Mouse (Mus musculus): Measurements from ENCODE around the gene Magi1. TPM values are rescaled to one million over a fixed set of nuclear protein-coding genes. Genes with fewer than 3 reads are reported as not detected.

The Magi1 gene
- total RNA-seq, 2 experiments from 2014 or later: 0.28 to 0.57 TPM

DNA sequence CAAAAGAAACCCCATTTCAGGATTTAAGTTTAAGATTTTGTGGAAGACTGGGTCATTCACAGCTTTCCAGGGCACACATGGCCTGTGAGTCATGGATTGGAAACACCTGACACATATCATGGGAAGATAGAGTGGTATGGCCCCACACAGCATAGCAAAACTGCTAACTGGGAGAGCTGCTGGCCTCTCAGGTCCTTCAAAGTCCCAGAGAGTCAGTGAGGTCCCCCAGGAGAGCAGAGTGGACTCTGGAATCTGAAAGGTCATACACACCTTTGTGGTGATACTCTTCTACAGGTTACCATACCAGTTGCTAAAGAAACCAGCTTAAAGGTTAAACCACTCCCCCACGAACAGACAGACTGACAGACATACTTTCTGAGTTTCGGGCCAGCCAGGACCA is 349.0 kb downstream of the Magi1 start:
- ATAC-seq (replicated peaks; ENCODE audit: low FRiP score, low TSS enrichment, poor library complexity, severe bottlenecking): no peak

DNA sequence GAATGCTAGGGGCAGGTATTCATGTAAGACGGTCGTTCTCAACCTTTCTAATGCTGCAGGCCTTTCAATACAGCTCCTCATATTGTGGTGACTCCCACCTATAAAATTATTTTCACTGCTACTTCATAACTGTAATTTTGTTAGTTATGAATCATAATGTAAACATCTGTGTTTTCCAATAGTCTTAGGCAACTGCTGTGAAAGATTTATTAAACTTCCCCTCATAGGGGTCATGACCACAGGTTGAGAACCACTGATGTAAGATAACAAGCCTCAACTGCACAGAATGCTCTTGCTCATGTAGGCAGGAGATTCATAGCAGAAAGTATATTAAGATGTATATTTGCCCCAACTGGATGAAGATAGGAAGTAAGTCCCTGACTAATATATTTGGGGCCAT is 359.1 kb downstream of the Magi1 start:
- ATAC-seq (replicated peaks; ENCODE audit: low FRiP score, low TSS enrichment, poor library complexity, severe bottlenecking): no peak

DNA sequence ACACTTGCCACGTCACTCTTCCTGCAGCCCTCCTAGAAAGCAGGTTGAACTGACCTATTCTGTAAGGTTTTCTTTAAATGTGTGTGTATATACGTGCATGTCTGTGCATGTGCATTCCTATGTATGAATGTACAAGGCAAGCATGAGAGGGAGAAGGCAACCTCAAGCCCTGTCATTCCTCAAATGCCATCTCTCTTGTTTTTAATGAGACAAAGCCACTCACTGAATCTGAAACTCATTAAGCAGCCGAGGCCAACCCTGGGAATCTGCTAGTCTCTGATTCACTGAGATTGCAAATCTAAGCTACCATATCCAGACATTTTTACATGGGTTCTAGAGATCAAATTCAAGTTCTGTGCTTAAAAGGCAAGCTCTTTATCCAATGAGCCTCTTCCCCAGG is 359.7 kb downstream of the Magi1 start:
- ATAC-seq (replicated peaks; ENCODE audit: low FRiP score, low TSS enrichment, poor library complexity, severe bottlenecking): no peak

DNA sequence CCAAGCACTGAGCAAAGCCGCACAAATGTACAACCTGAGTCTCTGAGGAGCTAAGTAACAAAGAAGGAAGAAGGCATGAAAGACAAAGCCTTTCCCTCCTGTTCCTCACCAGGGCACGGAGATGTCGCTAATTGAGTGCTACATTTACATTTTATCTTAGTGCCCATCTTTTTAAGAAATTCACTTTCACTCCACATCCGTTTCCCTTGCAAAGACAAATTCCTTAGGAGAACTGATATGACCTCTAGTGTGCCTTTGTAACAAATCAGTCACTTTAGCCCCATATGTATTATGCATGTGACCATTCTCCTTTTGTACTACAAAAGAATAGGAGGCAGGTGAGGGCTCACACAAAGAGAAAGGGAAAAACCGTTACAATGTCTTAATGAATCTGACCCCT is 360.4 kb downstream of the Magi1 start:
- no peak for ATAC-seq (replicated peaks; ENCODE audit: low FRiP score, low TSS enrichment, poor library complexity, severe bottlenecking)

DNA sequence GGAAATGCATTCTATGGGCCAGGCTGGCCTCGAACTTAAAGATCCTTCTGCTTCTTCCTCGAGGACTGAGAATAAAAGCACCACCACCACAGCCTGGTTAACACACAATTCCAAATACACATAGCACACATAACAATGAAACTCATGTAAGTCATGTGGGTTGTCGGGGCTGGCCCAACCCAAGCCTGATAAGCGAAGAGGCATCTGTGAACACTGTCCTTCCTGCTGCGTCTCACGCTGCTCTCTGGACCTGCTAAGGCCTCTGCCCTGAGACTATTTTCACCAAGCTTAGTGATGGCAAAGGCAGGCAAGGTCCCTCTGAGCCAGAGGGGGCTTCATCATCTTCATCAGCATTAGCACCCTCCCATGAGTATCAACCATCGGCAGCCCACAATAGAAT is 360.8 kb downstream of the Magi1 start:
- no peak for ATAC-seq (replicated peaks; ENCODE audit: low FRiP score, low TSS enrichment, poor library complexity, severe bottlenecking)

DNA sequence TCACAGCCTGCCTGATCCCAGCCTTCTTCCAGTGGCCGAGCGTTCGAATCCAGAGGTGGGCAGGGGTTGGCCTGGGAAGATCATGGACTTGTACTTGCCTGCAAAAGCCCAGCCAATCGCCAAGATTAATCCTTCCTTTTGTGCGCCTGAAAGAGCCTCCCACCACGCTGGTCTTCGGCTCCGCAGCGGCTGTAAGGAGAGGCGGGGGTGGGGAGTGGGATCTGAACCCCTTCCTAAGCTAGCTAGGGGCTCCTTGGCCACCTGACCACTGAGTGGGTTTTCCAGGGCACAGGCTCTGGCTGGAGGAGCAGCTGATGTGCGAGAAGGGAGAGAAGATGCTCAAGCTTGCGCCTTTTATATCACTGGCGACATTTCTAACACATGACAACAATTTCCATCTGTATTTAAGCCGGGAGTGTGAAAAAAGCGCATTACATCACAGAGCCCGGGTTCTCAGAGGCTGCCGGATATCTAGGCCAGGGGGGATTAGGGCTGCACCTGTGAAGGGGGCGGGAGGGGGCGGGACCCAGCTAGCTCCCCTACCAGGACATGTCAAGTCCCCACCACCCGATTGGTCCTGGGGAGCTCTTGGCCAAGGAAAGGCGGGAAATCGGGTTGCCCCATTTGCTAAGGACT is 370.4 kb downstream of the Magi1 start:
- ATAC-seq (replicated peaks; ENCODE audit: low FRiP score, low TSS enrichment, poor library complexity, severe bottlenecking): no peak

DNA sequence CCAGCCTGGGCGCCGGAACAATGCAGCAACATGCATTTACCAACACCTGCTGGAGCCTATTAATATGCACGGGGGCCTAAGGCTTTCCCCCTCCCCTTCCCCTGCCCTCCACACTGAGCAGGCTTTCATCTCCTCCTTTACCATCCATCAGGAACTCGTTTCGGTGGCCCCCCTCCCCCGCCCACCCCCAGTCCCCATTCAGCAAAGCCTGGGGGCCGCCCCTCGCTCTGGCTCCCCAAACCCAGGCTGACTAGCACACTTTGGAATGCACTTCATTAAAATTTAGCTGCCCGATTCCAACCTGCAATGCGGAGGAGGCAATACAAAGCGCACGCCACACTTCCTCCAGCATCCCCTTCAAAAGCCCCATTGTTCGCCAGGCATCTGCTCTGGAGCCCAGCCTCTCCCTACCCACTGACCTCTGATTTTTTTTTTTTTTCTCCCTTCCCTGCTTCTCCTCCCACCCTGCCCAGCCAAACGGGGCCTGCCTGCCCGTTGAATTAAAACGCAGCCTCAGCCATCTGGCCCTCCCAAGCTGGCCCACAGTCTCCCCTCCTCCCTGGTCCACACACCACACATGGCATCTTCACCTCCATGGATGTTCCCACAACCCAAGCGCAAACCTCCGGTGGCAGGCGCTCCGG is 371.0 kb downstream of the Magi1 start:
- no peak for ATAC-seq (replicated peaks; ENCODE audit: low FRiP score, low TSS enrichment, poor library complexity, severe bottlenecking)

DNA sequence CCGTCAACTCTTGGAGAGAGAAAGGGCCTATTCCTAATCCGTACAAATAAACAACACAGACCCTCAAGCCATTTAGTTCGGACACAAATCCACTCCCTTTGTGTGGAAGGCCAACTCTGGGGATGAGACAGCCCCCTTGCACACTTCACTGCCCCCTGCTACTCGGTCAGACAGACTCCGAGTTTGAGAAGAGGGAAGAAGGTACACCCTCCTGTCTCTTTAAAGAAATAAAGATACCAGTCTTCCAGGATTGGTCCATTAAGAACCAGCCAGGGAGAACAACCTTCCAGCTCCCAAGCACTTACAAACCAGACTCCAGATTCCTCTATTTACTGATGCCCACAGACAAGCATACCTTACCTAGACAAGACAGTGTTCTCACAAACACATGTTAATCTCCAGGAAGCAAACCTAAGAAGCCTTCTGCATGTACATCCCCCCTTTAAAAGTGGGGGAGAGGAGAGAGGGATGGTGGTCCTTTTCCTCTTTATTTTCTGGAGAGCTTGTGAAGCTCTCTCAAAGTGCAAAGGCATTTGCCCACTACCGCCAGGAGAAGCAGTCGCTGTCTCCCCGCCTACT is 371.6 kb downstream of the Magi1 start:
- ATAC-seq (replicated peaks; ENCODE audit: low FRiP score, low TSS enrichment, poor library complexity, severe bottlenecking): no peak

DNA sequence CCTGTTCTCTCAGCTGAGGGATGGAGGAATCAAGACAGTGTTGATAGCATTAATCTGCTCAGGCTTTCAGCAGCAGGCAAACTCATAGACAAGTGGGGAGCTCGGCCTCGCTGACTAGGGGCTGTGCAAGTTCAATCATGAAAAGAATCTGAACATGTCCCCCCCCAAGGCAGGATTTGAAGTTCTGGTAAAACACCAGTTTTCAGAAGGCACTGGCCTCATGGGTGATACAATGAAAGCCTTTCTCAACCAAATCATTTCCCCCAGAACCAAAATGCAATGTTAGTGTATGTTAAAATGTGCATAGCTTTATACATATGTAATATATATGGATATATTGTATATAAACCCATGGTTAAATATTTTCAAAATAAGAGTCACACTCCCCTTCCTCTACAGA is 372.3 kb downstream of the Magi1 start:
- no peak for ATAC-seq (replicated peaks; ENCODE audit: low FRiP score, low TSS enrichment, poor library complexity, severe bottlenecking)

DNA sequence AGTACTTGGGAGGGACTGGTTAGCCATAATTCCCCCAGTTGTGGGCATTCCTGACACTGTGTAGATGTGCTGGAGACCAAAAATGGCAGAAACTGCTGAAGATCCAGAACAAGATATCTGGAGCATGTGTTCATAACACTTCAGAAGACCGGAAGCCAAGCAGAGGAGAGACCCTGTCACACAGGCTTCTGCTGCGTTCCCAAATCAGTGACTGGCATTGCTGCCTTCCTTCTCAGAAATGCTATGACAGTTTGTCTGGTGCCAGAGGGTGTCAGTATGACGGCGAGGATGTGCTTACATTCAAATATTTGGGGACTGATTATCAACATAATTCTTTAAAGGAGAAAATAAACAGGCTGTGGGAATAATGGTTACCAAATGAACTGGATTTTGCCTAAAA is 373.7 kb downstream of the Magi1 start:
- ATAC-seq (replicated peaks; ENCODE audit: low FRiP score, low TSS enrichment, poor library complexity, severe bottlenecking): no peak

DNA sequence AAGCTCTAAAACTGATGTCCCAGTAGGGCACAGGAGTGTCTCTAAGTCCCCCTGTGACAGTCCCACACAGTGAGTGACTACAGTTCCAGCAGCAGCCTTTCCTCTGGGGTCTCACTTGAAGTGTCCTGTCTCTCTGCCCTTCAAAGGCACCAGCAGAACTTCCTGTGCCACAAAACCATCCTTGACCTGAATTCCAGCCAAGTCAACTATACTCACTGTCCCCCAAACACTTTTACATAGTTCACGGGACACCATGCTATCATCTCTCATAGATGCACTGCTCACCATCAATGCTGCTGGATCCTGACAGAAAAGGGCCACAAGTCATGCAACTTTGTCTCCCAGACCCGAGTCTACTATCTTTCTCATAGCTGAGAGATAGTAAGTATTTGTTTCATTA is 378.7 kb downstream of the Magi1 start:
- ATAC-seq (replicated peaks; ENCODE audit: low FRiP score, low TSS enrichment, poor library complexity, severe bottlenecking): no peak

DNA sequence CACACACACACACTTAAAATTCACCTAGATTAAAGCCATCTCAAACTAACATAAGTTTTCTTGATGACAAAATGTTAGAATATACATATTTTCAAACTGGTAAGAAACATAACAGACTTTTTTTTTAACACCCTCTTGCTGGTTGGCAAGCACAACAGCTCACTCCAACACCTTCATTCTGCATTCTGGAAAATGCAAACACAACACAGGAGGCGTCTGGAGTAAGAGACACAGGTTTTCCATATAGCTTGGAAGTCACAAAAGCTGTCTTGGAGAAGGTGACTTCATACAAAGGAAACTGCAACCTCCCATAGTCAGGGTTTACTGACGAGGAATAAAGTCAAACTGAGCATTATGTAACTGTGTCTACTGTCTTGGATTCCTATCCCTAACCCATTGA is 381.5 kb downstream of the Magi1 start:
- ATAC-seq (replicated peaks; ENCODE audit: low FRiP score, low TSS enrichment, poor library complexity, severe bottlenecking): no peak

DNA sequence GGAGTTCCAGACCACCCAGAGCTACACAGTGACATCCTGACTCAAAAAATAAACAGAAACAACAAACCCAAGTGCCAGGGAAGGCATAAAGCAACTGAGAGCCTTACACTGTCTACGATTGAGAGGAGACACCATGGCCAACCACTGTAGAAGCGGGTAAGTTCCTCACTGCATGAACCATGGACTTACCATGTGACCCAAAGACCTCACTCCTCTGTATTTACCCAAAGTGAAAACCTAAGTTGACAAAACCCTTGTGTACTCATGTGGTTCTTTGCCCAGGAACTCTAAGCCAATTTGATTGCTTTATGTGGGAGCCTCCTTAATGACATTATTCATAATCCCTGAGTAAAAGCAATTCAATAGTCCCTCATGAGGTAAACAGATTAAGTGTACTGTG is 382.3 kb downstream of the Magi1 start:
- ATAC-seq (replicated peaks; ENCODE audit: low FRiP score, low TSS enrichment, poor library complexity, severe bottlenecking): no peak

DNA sequence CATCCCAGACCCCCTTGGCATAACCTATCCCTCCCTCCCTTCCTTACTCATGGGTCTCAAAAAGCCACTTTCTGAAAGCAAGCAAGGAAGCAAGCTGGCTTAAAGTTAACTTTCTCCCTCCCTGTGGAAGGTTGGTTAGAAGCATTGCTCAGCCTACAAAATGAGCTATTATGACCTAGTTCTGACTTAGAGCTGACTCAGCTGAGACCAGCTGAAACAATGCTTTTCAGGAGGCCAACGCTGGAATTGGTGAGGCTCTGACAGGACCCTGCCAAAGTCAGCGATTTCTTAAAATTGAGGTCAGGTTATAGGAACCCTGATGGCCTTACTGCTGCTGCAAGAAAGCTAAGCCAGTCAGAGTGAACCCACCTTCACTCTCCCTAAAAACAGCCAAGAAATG is 386.2 kb downstream of the Magi1 start:
- ATAC-seq (replicated peaks; ENCODE audit: low FRiP score, low TSS enrichment, poor library complexity, severe bottlenecking): no peak

DNA sequence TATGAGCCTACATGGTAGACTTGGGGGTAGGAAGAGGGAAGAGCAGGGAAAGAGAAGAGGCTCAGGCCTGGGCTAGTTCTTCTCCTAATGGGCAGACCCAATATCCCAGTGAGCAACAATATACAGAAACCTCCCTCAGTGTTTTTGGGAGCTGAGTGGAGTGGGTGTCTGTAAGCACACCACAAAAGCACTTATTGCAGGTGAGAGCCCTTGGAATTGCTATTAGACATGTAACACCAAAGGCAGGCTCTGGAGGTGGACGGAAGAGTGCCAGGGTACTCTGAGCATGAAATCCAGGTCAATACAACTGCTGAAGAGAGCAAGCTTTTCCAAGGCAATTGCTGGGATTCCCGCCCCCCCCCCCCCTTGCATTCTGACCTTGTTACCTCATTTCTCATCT is 388.0 kb downstream of the Magi1 start:
- ATAC-seq (replicated peaks; ENCODE audit: low FRiP score, low TSS enrichment, poor library complexity, severe bottlenecking): no peak

DNA sequence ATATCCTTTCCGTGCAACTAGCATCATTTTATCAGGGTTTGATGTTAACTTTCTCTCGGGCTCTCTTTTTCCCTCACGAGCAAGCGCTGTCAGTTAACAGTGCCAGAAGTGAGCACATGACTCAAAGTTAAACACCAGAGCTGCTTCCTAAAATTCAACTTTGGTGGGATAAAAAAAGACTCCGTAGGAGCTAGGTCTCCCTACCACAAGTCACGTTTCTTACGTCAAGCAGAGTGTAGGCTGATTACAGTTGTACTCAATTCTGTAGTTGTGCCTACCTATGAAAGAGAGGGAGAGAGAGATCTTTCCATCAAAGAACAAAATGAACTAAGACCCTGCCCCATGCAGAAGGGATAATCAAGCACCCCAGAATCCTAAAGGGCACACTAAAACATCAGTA is 389.8 kb downstream of the Magi1 start:
- no peak for ATAC-seq (replicated peaks; ENCODE audit: low FRiP score, low TSS enrichment, poor library complexity, severe bottlenecking)

DNA sequence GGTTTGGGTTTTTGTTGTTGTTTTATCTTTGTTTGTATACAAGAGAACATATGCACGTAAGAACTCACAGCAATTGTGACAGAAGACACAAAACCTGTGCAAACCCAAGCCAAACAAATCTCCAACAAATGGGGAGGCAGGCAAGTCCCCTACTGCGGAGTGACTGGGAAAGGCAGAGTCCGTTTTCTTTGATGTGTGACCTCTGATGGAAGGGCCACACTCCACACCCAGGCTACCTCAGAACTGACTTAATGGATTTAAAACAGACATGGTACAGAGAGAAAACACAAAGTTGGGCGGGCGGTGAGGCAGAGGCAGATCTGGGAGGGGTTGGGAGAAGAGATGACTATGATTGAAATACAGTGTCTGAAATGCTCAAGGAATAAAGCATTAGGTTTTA is 390.8 kb downstream of the Magi1 start:
- ATAC-seq (replicated peaks; ENCODE audit: low FRiP score, low TSS enrichment, poor library complexity, severe bottlenecking): no peak

DNA sequence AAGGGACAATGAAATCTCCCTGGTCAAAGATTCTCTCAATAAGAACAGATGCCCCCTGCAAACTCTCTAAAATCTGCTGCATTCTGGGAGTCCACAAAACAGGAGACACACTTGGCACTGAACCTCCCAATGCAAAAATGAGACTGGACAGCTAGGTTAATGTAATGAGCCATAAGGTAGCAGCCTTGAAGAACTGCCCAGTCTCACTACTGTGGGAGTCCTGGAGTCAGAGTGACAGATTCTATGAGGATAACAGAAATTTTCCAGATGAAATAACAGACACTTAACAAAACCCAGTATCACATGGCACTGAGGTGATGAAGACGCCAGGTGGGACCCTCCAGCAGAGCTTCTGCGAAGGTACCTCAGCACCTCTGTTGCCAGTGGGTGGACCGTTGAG is 393.7 kb downstream of the Magi1 start:
- ATAC-seq (replicated peaks; ENCODE audit: low FRiP score, low TSS enrichment, poor library complexity, severe bottlenecking): no peak

DNA sequence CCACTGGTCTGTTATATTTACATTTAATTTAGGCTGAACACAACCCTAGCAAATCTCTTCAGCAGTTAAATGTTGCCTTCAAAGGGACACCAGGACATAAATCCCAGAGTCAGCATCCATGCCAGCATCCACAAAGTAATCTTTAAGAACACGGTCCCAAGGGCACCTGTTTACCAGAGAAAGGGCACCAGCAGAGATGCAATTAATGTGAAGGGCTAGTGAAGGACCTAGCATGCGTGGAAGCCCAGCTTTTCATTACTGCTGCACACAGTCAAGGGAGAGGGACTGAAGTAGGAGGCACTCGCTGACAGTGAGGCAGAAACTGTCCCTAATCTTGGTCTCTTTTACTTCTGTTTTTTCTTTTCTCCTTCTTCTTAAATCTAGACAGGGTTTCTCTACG is 406.4 kb downstream of the Magi1 start:
- no peak for ATAC-seq (replicated peaks; ENCODE audit: low FRiP score, low TSS enrichment, poor library complexity, severe bottlenecking)

DNA sequence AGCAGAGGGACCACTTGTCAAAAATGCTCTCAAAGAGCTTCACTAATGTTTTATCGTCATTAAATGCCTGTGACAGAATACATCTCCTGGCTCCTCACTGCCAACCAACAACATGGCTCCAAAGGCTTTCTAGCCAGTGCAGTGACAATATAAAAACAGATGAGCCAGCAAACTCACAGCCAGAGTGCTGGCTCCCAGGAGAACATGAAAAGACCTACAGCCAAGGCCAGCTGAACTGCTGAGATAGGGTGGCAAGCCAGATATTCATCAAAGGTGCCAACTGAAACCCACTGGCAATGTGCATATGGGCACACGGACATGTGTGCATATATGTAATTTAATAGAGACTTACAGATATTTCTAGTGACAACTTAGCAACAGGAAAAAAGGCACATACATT is 408.8 kb downstream of the Magi1 start:
- ATAC-seq (replicated peaks; ENCODE audit: low FRiP score, low TSS enrichment, poor library complexity, severe bottlenecking): no peak

DNA sequence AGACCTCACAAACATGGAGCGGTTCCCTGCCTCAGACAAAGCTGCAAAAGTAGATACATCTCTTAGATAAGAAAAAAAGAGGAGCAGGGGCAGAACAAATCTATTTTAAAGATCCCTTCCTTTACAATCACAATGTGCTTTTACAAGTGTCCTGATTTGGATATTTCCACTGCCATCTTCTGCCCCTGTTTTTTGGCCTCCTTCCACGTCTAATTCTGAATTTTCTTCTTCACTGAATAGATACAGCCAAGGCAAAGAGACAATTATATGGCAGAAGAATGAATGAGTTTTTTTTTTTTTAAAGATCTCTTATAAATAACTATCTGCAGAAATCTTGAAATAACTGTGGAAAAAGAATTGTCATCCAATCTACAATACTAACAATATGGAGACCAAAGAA is 409.3 kb downstream of the Magi1 start:
- no peak for ATAC-seq (replicated peaks; ENCODE audit: low FRiP score, low TSS enrichment, poor library complexity, severe bottlenecking)

All from megakaryocyte-erythroid progenitor cell, adult 5-6 weeks (primary cell).